Mouse (Mus musculus) liver, embryonic 14.5 days (tissue): Measurements from ENCODE around the gene Sowahb. TPM values are rescaled to one million over a fixed set of nuclear protein-coding genes. Genes with fewer than 3 reads are reported as not detected.

Source experiments
- ATAC-seq: fragments of 200-750 bp; cut with Nextera tagmentation; 2 replicates; pipeline ENCODE4 v1.8.0; 2017; ENCODE audit warnings: moderate number of reproducible peaks, mild to moderate bottlenecking, moderate library complexity; ENCODE audit not compliant: insufficient read depth
- DNase-seq, 3 experiments: peaks; one replicate each; pipeline ENCODE4 v3.0.0-alpha.2; 2012 to 2013; ENCODE audit warnings: low read depth in 3 of 3, low spot score in 3 of 3
- H3K27ac ChIP-seq: fragments of 300-500 bp; sonication (generic); 2 replicates; pipeline ENCODE4 v1.5.1; 2014; ENCODE audit warnings: moderate library complexity, mild to moderate bottlenecking, control low read depth, inconsistent platforms
- H3K27me3 ChIP-seq: fragments of 300-500 bp; sonication (generic); 2 replicates; pipeline ENCODE4 v1.6.1; 2014; ENCODE audit warnings: mild to moderate bottlenecking, low read length, moderate library complexity; ENCODE audit not compliant: control insufficient read depth, insufficient read depth
- H3K36me3 ChIP-seq: fragments of 300-500 bp; sonication (generic); replicated peaks from 2 replicates; pipeline ENCODE4 v1.6.1; 2014; ENCODE audit warnings: low read depth; ENCODE audit not compliant: control insufficient read depth, insufficient read depth
- H3K4me1 ChIP-seq, 2 experiments: fragments of 200-500 bp in 1 of 2; fragments of 300-500 bp in 1 of 2; sonication (generic) in 1 of 2; replicated peaks; 2 replicates each; pipeline ENCODE4 v1.6.1; 2012 to 2014; ENCODE audit warnings: antibody characterized with exemption in 1 of 2, inconsistent platforms in 1 of 2, low read length in 1 of 2; ENCODE audit not compliant: control insufficient read depth in 2 of 2, insufficient read depth in 2 of 2
- H3K4me2 ChIP-seq: fragments of 300-500 bp; sonication (generic); 2 replicates; pipeline ENCODE4 v1.6.1; 2014; ENCODE audit warnings: low read depth, mild to moderate bottlenecking, control low read depth, moderate library complexity
- H3K4me3 ChIP-seq, 2 experiments: fragments of 200-500 bp in 1 of 2; fragments of 300-500 bp in 1 of 2; sonication (generic) in 1 of 2; 2 replicates each; pipeline ENCODE4 v1.5.1; 2012 to 2014; ENCODE audit warnings: low read depth in 2 of 2, low read length in 2 of 2, mild to moderate bottlenecking in 2 of 2, control low read depth in 1 of 2, inconsistent platforms in 1 of 2, moderate library complexity in 1 of 2; ENCODE audit not compliant: insufficient read depth in 1 of 2
- H3K9ac ChIP-seq: fragments of 300-500 bp; sonication (generic); replicated peaks from 2 replicates; pipeline ENCODE4 v1.6.1; 2014; ENCODE audit warnings: mild to moderate bottlenecking, control low read depth, moderate library complexity
- H3K9me3 ChIP-seq: fragments of 300-500 bp; sonication (generic); 2 replicates; pipeline ENCODE4 v1.6.1; 2016; ENCODE audit warnings: low read length, mixed read lengths; ENCODE audit not compliant: control insufficient read depth
- CTCF ChIP-seq: IDR thresholded peaks from 2 replicates; pipeline ENCODE4 v1.5.1; 2016; ENCODE audit warnings: antibody characterized with exemption, low read depth, control low read depth
- EP300 ChIP-seq: IDR thresholded peaks from 2 replicates; pipeline ENCODE4 v1.6.1; 2016; ENCODE audit warnings: antibody characterized with exemption, low read depth
- WGBS: fragments of 180-500 bp; shearing (Covaris S2); extraction: QIAGEN DNeasy Blood & Tissue Kit; methylation state at CpG from one replicate; pipeline ENCODE4 v1.1.7; 2014; ENCODE audit not compliant: insufficient replicate concordance; 5-methylcytosine and 5-hydroxymethylcytosine counted together
- polyA plus RNA-seq, 2 experiments: library from polyadenylated mRNA; depleted of rRNA in 1 of 2; stranded (reverse) in 1 of 2; unstranded in 1 of 2; fragments of >200 nt; fragmentation: Nextera tagmentation in 1 of 2; extraction: Ambion mirVana in 1 of 2; gene quantifications; 2 replicates each; pipeline versions ENCODE4 v1.2.1 to v1.2.3; 2012 to 2014

The Sowahb gene
- polyA plus RNA-seq (2012; rRNA removed), result 0.50 and 0.64 TPM in 2 replicates
- 0.83 and 0.85 TPM in 2 replicates for polyA plus RNA-seq (2014; fragmentation: Nextera tagmentation; extraction: Ambion mirVana)

DNA sequence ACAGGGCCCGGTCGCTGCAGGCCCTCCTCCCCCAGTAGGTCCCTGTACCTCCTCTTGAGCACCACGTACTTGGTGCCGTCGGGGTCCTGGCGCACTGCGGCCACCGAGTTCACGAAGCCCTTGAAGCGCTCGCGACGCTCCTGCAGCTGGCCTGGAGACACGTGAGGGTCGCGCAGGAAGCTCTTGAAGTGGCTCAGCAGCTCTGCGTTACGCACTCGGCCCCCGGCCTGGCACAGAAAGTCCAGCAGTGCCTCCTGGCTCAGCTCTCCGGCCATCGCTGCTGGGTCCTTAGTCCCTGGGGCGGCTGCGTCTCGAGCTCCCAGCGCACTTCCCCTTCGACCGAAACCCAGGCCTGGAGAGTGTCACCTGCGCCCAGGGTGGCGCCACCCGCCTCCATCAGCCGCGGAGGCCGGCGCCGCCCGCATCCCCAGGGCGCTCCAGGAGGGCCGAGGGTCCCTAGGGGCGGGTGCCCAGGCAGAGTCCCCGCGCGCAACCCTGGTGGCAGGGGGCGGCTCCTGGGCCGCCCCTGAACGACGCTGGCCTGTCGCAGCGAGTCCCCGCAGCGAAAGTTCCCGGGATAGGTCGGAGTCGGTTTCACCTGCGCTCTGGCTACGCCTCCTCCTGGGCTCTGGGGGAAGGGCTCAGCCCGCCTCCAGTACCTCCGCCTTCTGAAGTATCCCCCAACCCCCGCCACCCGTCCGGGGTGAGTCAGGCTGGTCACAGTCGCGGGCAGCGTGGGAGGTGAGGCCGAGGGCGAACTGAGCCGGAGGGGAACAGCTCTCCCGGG is at the start of gene Sowahb:
TSS of gene Sowahb (minus strand) at position 439 of the 787 bp plus-strand sequence.
- Histone ChIP-seq H3K4me3 (peak within 1 kb of the TSS; percentile 2 to 20; a peak in 3 of 4 replicates), H3K4me1 (no peaks in the 10 kb centered on the region; a peak in 1 of 4 replicates), H3K4me2 (peak within 1 kb of the TSS; percentile 45), H3K36me3 (no peaks in the 10 kb centered on the region), H3K9me3 (no peaks in the 10 kb centered on the region), H3K27ac (no peak within 1 kb of the TSS), H3K9ac (no peak within 1 kb of the TSS), H3K27me3 (peaks cover 39% of the 10 kb centered on the region)
- peak; percentile 82 for ATAC-seq
- peak in 2 of 3 experiments; percentile 31 to 37 for DNase-seq
- no peak for TF ChIP-seq EP300
- TF ChIP-seq CTCF, result no peak
- under 1% methylated on average over 66 of the region's 68 CpGs for WGBS

GRCm38 (mm10) chr5:93093638-93094527 is 49.1 kb upstream of the Sowahb start:
- Histone ChIP-seq H3K27me3 (no peaks in the 10 kb centered on the region), H3K36me3 (no peaks in the 10 kb centered on the region), H3K9me3 (no peaks in the 10 kb centered on the region), H3K4me2 (peak overlapping the region; percentile 82), H3K4me1 (peaks cover 4 to 15% of the 10 kb centered on the region in 2 experiments), H3K27ac (no peak overlapping the region), H3K4me3 (peak overlapping the region; percentile 69 to 86), H3K9ac (peak overlapping the region; percentile 70)
- WGBS, result under 1% methylated on average over 50 of the region's 50 CpGs
- DNase-seq (no peak), ATAC-seq (peak; percentile 40)
- TF ChIP-seq CTCF (no peak), EP300 (no peak)

DNA sequence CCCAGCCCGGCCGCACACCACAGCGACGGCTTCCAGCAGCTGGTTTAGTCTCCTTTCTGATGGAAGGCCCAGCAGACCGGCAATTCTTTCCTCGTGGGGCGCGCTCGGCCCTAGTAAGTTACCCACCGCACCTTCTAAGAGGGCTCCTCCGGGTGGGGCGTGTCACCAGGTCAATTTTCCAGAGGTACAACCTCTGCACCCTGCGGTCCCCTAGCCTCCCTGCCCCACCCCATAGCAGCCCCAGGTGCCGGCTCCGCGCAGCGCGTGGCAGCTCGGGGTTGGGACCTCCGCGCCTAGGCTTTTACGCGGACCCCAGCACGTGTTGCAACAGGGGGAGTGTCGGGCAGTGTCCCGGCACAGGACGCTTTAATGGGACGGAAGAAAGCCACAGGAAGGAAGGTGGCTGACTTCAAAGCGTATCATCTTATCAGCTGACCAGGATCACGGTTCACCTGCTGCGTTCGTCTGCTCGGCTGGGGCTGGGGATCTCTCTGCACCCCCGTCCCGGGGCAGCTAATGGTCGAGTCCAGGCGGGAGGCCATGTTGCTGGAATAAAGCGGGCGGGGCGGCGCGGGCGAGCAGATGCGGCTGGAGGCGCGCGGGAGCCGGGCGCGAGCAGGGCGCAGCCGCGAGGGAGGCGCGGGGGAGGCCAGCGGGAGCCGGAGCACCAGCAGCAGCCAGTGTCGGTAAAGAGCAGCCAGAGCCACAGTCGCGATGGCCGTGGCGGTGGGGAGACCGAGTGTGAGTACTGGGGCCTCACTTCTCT is 48.2 kb upstream of the Sowahb start, which contains the start of gene Sept11:
TSS of gene Sept11 (plus strand) at position 581 of the 766 bp plus-strand sequence.
- Histone ChIP-seq H3K36me3 (no peaks in the 10 kb centered on the region), H3K27ac (no peak within 1 kb of the TSS), H3K4me1 (peaks cover 4 to 15% of the 10 kb centered on the region in 2 experiments), H3K9me3 (no peaks in the 10 kb centered on the region), H3K4me2 (peak within 1 kb of the TSS; percentile 82), H3K27me3 (no peaks in the 10 kb centered on the region), H3K4me3 (peak within 1 kb of the TSS; percentile 69 to 86), H3K9ac (peak within 1 kb of the TSS; percentile 70)
- TF ChIP-seq CTCF (no peak), EP300 (peak; percentile 23; the same call in 1 of the 2 replicates)
- DNase-seq, result peak; percentile 64 to 67 (median 65)
- ATAC-seq, result peak; percentile 93
- under 1% methylated on average over 63 of the region's 63 CpGs for WGBS

GRCm38 (mm10) chr5:93092147-93092781 is 47.4 kb upstream of the Sowahb start:
- no peaks in the 10 kb centered on the region for H3K36me3 ChIP-seq
- peak overlapping the region; percentile 82 for H3K4me2 ChIP-seq
- H3K27me3 ChIP-seq, result no peaks in the 10 kb centered on the region
- 6% methylated on average over 28 of the region's 28 CpGs for WGBS
- no peak for TF ChIP-seq EP300
- H3K9ac ChIP-seq, result peak overlapping the region; percentile 70
- H3K27ac ChIP-seq, result no peak overlapping the region
- DNase-seq, result no peak
- peak; percentile 29; the same call in 1 of the 2 replicates for ATAC-seq
- H3K9me3 ChIP-seq, result no peaks in the 10 kb centered on the region
- peaks cover 4 to 15% of the 10 kb centered on the region in 2 experiments for H3K4me1 ChIP-seq
- peak overlapping the region; percentile 69 to 86 for H3K4me3 ChIP-seq
